Mouse (Mus musculus) bone marrow, adult 2 months (tissue): Measurements from ENCODE around the gene Fyb2. TPM values are rescaled to one million over a fixed set of nuclear protein-coding genes. Genes with fewer than 3 reads are reported as not detected.

ENCODE experiments used
- H3K27ac ChIP-seq: fragments of 200-500 bp; 2 replicates; pipeline ENCODE4 v1.5.1; 2012; ENCODE audit warnings: low read depth, mild to moderate bottlenecking, control low read depth, inconsistent platforms, low read length; ENCODE audit not compliant: control insufficient read depth, poor library complexity, insufficient read depth
- H3K4me1 ChIP-seq: fragments of 200-500 bp; 2 replicates; pipeline ENCODE4 v1.6.1; 2011; ENCODE audit warnings: low read length; ENCODE audit not compliant: control insufficient read depth, insufficient read depth
- H3K4me3 ChIP-seq: fragments of 200-500 bp; replicated peaks from 2 replicates; pipeline ENCODE3; 2011; ENCODE audit warnings: mild to moderate bottlenecking, low read depth, low read length, control low read depth; ENCODE audit not compliant: control insufficient read depth
- CTCF ChIP-seq: fragments of 200-500 bp; IDR thresholded peaks from 2 replicates; pipeline ENCODE4 v1.5.1; 2011; ENCODE audit warnings: low read length, control low read depth; ENCODE audit not compliant: control insufficient read depth, insufficient read depth
- POLR2A ChIP-seq: fragments of 200-500 bp; IDR thresholded peaks from 2 replicates; pipeline ENCODE4 v1.6.1; 2011; ENCODE audit warnings: low read depth, mild to moderate bottlenecking, control low read depth, low read length, borderline replicate concordance; ENCODE audit not compliant: control insufficient read depth
- WGBS: fragments of 180-500 bp; shearing (Covaris S2); methylation state at CpG from one replicate; pipeline ENCODE4 v1.1.7; 2018; 5-methylcytosine and 5-hydroxymethylcytosine counted together
- polyA plus RNA-seq: library from polyadenylated mRNA; stranded (reverse); fragments of >200 nt; gene quantifications from 2 replicates; pipeline ENCODE4 v1.2.4, GENCODE M21; 2011; ENCODE audit warnings: low replicate concordance; ENCODE audit not compliant: missing spikeins, insufficient read depth, insufficient read length

Gene Fyb2
- polyA plus RNA-seq, 1 experiment = not detected

DNA sequence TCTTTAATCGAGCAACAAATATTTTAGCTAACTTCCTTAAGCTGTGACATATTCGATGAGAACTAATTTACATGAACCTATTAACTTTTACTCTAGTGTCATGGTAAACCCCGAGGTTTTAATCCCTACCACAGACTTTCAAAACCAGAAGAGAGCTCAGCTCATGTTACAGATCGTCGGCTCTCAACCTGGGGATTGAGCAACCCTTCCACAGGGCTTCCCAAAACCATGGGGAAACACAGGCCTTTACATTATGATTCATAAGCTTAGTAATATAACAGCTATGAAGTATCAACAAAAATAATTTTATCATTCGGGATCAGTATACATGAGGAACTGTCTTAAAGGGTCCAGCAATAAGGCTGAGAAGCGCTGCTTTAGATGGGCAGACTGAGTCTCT, 15.9 kb downstream of the Fyb2 start:
- no peak overlapping the region for H3K27ac ChIP-seq
- WGBS = 51% methylated on average over 7 of the region's 7 CpGs
- no peak for TF ChIP-seq POLR2A
- no peak for TF ChIP-seq CTCF
- no peak overlapping the region for H3K4me3 ChIP-seq
- no peaks in the 10 kb centered on the region for H3K4me1 ChIP-seq

DNA sequence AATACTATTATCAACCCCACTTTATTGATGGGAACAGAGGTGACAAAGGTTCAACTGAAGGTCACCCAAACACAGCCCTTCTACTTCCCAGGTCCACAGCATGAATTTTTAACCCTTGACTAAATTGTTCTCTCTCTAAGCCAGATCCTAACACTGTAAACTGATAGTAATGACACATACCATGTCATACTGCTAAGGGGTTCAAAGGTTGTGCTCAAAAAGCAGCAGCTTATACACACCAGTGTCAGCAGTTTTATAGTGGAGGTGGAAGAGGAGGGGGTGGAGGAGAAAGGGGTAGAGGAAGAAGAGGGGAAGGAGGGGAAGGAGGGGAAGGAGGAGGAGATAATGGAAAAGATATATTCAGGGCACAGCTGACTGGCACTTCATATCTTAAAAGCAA, 20.4 kb downstream of the Fyb2 start:
- H3K4me1 ChIP-seq = no peaks in the 10 kb centered on the region
- H3K4me3 ChIP-seq = no peak overlapping the region
- no peak overlapping the region for H3K27ac ChIP-seq
- TF ChIP-seq POLR2A = no peak

DNA sequence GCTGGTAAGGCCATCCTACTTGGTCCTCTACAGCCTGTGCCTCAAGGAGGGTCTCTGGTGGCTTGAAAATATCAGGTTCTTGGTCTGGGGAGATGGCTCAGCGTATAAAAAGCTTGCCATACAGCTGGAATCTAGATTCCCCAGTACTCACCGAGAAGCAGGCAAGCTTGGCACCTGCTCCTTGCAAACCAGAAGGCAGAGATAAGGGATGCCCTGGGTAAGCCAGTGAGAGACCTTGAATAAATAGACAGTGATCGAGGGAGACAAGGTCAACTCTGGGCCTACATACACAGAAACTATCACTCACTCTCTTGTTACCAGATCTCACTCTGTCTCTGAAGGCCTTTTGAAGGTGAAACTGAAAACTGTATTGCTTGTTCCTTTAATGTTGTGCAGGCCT, 21.7 kb downstream of the Fyb2 start:
- Histone ChIP-seq H3K4me3 (no peak overlapping the region), H3K27ac (no peak overlapping the region), H3K4me1 (no peaks in the 10 kb centered on the region)
- TF ChIP-seq CTCF = no peak
- no peak for TF ChIP-seq POLR2A
- 63% methylated on average over 3 of the region's 3 CpGs for WGBS

DNA sequence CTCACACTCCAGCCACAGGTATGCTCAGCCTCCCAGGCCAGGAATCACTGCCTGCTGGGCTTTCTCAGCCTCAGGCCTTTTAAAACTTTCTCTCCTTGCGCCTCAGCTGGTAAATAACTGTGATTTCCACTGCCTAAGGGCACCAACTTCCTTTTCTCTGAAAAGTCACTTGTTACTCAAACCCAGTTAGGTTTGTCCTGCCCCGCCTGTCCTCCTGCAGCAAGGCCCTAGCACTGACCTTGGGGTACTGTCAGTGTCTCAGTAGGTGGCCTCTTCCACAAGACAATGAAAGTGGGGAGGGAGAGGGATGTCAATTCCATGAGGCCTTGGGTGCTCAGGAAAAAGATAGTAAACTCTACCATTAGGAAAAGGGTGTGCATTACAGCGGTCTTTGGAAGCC, 22.2 kb downstream of the Fyb2 start:
- WGBS = 57% methylated on average over 3 of the region's 3 CpGs
- Histone ChIP-seq H3K4me1 (no peaks in the 10 kb centered on the region), H3K27ac (no peak overlapping the region), H3K4me3 (no peak overlapping the region)
- TF ChIP-seq POLR2A (no peak), CTCF (no peak)

DNA sequence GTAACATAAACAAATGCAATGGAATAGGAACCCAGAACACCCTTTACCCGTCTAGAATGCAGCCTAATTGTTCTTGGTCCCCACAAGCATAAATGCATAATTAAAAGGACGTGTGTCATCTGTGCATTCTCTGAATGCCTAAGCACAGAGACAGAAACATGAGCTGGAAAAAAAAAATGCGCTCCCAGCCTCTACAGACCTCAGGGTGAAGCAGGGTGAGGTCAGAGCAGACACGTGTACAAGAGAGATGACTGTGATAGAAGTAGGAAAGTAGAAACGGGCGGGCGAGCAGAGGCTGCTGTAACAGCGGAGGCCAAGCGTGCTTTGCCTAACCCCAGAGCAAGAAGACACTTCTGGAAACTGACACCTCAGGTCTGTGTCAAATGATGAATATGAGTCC, 22.8 kb downstream of the Fyb2 start:
- H3K4me3 ChIP-seq = no peak overlapping the region
- 80% methylated on average over 9 of the region's 9 CpGs for WGBS
- H3K4me1 ChIP-seq = no peaks in the 10 kb centered on the region
- no peak overlapping the region for H3K27ac ChIP-seq
- TF ChIP-seq CTCF (no peak), POLR2A (no peak)

DNA sequence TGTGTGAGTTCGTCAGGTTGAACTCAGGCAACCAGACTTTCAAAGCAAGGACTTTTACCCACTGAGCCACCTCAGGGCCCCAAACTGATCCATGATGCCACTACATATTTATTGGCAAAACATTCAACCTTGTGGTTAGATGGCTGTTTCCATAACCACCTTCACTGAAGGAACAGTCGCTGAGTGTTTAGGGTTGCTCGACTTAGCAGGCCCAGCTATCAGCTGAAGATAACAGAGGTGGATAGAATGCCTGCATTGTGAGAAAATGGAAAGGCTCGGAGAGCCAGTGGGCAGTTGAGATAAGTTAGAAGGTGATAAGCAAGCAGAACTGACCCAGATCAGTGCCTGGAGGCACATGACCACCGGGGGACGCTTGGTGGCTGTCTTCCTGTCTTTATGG, 26.3 kb downstream of the Fyb2 start:
- no peak overlapping the region for H3K27ac ChIP-seq
- H3K4me1 ChIP-seq = no peaks in the 10 kb centered on the region
- 53% methylated on average over 6 of the region's 6 CpGs for WGBS
- TF ChIP-seq CTCF = no peak
- no peak overlapping the region for H3K4me3 ChIP-seq

DNA sequence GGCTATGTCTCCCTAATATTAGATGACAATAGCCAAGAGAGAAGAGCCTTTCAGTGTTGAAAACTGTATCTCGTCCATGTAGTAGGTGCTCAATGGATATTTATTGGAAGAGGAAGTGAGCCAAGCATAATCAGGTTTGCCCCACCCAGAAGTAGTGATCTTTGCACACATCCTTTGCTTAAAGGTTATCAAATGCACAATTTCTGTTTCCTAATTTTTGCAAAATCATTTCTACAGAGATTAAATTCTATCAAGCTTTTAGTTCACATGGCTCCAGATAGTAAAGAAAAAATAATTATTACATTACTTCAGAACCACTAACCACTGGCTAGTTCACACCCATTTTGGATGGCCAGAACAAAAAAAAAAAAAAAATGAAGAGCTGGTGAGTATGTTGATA, 28.6 kb downstream of the Fyb2 start:
- TF ChIP-seq POLR2A = no peak
- no peak for TF ChIP-seq CTCF
- no peak overlapping the region for H3K4me3 ChIP-seq
- no peaks in the 10 kb centered on the region for H3K4me1 ChIP-seq
- WGBS = 53% methylated on average over 1 of the region's 1 CpGs
- H3K27ac ChIP-seq = no peak overlapping the region

DNA sequence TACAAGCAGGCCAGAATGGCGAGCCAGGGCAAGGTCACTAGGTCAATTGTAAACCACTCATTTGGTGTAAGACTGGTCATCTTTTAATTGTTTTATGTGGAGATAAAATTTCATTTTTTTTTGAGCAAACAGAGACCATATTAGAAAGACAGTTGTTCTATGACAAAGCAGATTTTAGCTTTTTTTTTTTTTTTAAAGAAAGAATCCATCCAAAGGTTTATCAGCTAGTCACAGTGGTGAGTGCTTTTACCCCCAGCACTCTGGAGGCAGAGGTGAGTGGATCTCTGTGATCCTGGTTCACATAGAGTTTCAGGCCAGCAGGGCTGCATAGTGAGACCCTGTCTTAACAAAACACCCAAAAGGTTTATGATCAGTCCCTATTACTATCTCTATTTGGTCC, 31.2 kb downstream of the Fyb2 start:
- 66% methylated on average over 1 of the region's 1 CpGs for WGBS
- Histone ChIP-seq H3K4me3 (no peak overlapping the region), H3K27ac (no peak overlapping the region), H3K4me1 (no peaks in the 10 kb centered on the region)
- TF ChIP-seq POLR2A = no peak
- no peak for TF ChIP-seq CTCF

DNA sequence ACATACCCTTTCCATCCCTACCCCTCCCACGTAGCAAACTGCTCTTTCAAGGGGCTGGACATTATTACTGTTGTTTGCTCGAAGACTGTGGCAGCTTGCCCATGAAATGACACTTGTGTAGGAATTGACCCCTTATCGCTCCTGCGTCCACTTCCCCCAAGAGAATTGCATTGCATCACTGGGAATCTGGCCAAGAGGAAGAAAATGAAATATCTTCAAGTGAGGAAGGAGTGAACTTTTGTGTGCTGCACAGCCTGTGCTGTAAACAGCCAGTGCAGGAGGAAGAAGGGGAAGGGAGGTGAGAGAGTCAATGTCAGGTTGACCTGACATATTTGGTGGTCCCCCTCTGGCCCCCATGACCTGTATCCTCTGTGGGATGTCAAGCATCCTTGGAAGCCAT, 35.6 kb downstream of the Fyb2 start:
- Histone ChIP-seq H3K27ac (no peak overlapping the region), H3K4me3 (no peak overlapping the region), H3K4me1 (no peaks in the 10 kb centered on the region)
- TF ChIP-seq CTCF (no peak), POLR2A (no peak)
- 12% methylated on average over 4 of the region's 4 CpGs for WGBS
